Mouse (Mus musculus): ENCODE measurements at regions not wholly inside any gene's neighbourhood (a gene's known extent, or its start where the extent isn't known, plus 50 kb on each side); places are given as distances from the start of the nearest gene placed in this dataset.

GRCm38 (mm10) chr1:82112401-82112800 lies 120.5 kb upstream of the Gm9747 start:
- H3ac ChIP-seq (ENCODE audit: control insufficient read depth, insufficient read length, low read depth), result no peak overlapping the region
- H3K79me3 ChIP-seq (ENCODE audit: low read depth), result no peaks in the 10 kb centered on the region
- no peak for TF ChIP-seq FOSL1 (IDR thresholded peaks at IDR 0.05; ENCODE audit: insufficient read depth, low read length, poor library complexity, severe bottlenecking)
- TF ChIP-seq MYOG (IDR thresholded peaks at IDR 0.05; ENCODE audit: control insufficient read depth, extremely low read depth, insufficient read length), result no peak
- no peak for TF ChIP-seq MAX (IDR thresholded peaks at IDR 0.05)
- no peak for TF ChIP-seq CEBPB (IDR thresholded peaks at IDR 0.05; ENCODE audit: low read depth)
- no peak for TF ChIP-seq CTCF (IDR thresholded peaks at IDR 0.05; ENCODE audit: control insufficient read depth, insufficient read depth, insufficient read length)
- no peak for TF ChIP-seq USF1 (IDR thresholded peaks at IDR 0.05; ENCODE audit: low read depth)
- TF ChIP-seq MYOD1 (IDR thresholded peaks at IDR 0.05; ENCODE audit: control insufficient read depth, insufficient read length, low read depth), result no peak
- no peaks in the 10 kb centered on the region for H3K79me2 ChIP-seq (ENCODE audit: control insufficient read depth, insufficient read depth)
- H3K27me3 ChIP-seq (ENCODE audit: control insufficient read depth, insufficient read depth, insufficient read length), result no peaks in the 10 kb centered on the region
- no peak overlapping the region for H3K4me3 ChIP-seq (ENCODE audit: insufficient read depth, poor library complexity, severe bottlenecking)
- H3K36me3 ChIP-seq (ENCODE audit: control insufficient read depth, insufficient read depth), result no peaks in the 10 kb centered on the region

- no peaks in the 10 kb centered on the region for H3K79me3 ChIP-seq (ENCODE audit: low read depth)
- TF ChIP-seq MAX (IDR thresholded peaks at IDR 0.05), result no peak
- TF ChIP-seq FOSL1 (IDR thresholded peaks at IDR 0.05; ENCODE audit: insufficient read depth, low read length, poor library complexity, severe bottlenecking), result no peak
- no peak for TF ChIP-seq CEBPB (IDR thresholded peaks at IDR 0.05; ENCODE audit: low read depth)
- TF ChIP-seq USF1 (IDR thresholded peaks at IDR 0.05; ENCODE audit: low read depth), result no peak
- no peak for TF ChIP-seq MYOD1 (IDR thresholded peaks at IDR 0.05; ENCODE audit: control insufficient read depth, insufficient read length, low read depth)
- no peak for TF ChIP-seq CTCF (IDR thresholded peaks at IDR 0.05; ENCODE audit: control insufficient read depth, insufficient read depth, insufficient read length)
- TF ChIP-seq MYOG (IDR thresholded peaks at IDR 0.05; ENCODE audit: control insufficient read depth, extremely low read depth, insufficient read length), result no peak
- no peaks in the 10 kb centered on the region for H3K36me3 ChIP-seq (ENCODE audit: control insufficient read depth, insufficient read depth)
- H3K27me3 ChIP-seq (ENCODE audit: control insufficient read depth, insufficient read depth, insufficient read length), result no peaks in the 10 kb centered on the region
- H3K79me2 ChIP-seq (ENCODE audit: control insufficient read depth, insufficient read depth), result no peaks in the 10 kb centered on the region
- H3ac ChIP-seq (ENCODE audit: control insufficient read depth, insufficient read length, low read depth), result no peak overlapping the region
- no peak overlapping the region for H3K4me3 ChIP-seq (ENCODE audit: insufficient read depth, poor library complexity, severe bottlenecking)
Measured at GRCm38 (mm10) chr1:82124503-82124902, 108.4 kb upstream of the Gm9747 start.

GRCm38 (mm10) chr1:82129700-82130275 lies 103.1 kb upstream of the Gm9747 start:
- H3K79me3 ChIP-seq (ENCODE audit: low read depth), result no peaks in the 10 kb centered on the region
- H3K4me3 ChIP-seq (ENCODE audit: insufficient read depth, poor library complexity, severe bottlenecking), result no peak overlapping the region
- no peak overlapping the region for H3ac ChIP-seq (ENCODE audit: control insufficient read depth, insufficient read length, low read depth)
- TF ChIP-seq USF1 (IDR thresholded peaks at IDR 0.05; ENCODE audit: low read depth) (no peak), MYOG (IDR thresholded peaks at IDR 0.05; ENCODE audit: control insufficient read depth, extremely low read depth, insufficient read length) (no peak), FOSL1 (IDR thresholded peaks at IDR 0.05; ENCODE audit: insufficient read depth, low read length, poor library complexity, severe bottlenecking) (no peak), CEBPB (IDR thresholded peaks at IDR 0.05; ENCODE audit: low read depth) (no peak), CTCF (IDR thresholded peaks at IDR 0.05; ENCODE audit: control insufficient read depth, insufficient read depth, insufficient read length) (no peak)
- no peaks in the 10 kb centered on the region for H3K36me3 ChIP-seq (ENCODE audit: control insufficient read depth, insufficient read depth)
- no peaks in the 10 kb centered on the region for H3K79me2 ChIP-seq (ENCODE audit: control insufficient read depth, insufficient read depth)
- H3K27me3 ChIP-seq (ENCODE audit: control insufficient read depth, insufficient read depth, insufficient read length), result no peaks in the 10 kb centered on the region

- Histone ChIP-seq H3K27me3 (ENCODE audit: control insufficient read depth, insufficient read depth, insufficient read length) (no peaks in the 10 kb centered on the region), H3K36me3 (ENCODE audit: control insufficient read depth, insufficient read depth) (no peaks in the 10 kb centered on the region), H3K79me3 (ENCODE audit: low read depth) (no peaks in the 10 kb centered on the region), H3K4me3 (ENCODE audit: insufficient read depth, poor library complexity, severe bottlenecking) (no peak overlapping the region), H3K79me2 (ENCODE audit: control insufficient read depth, insufficient read depth) (no peaks in the 10 kb centered on the region), H3ac (ENCODE audit: control insufficient read depth, insufficient read length, low read depth) (no peak overlapping the region)
- no peak for TF ChIP-seq USF1 (IDR thresholded peaks at IDR 0.05; ENCODE audit: low read depth)
- no peak for TF ChIP-seq MYOG (IDR thresholded peaks at IDR 0.05; ENCODE audit: control insufficient read depth, extremely low read depth, insufficient read length)
Measured at GRCm38 (mm10) chr1:82132536-82132935, 100.4 kb upstream of the Gm9747 start.

- no peaks in the 10 kb centered on the region for H3K79me2 ChIP-seq (ENCODE audit: control insufficient read depth, insufficient read depth)
- no peaks in the 10 kb centered on the region for H3K79me3 ChIP-seq (ENCODE audit: low read depth)
- no peaks in the 10 kb centered on the region for H3K27me3 ChIP-seq (ENCODE audit: control insufficient read depth, insufficient read depth, insufficient read length)
- H3K4me3 ChIP-seq (ENCODE audit: insufficient read depth, poor library complexity, severe bottlenecking), result no peak overlapping the region
- TF ChIP-seq MYOD1 (IDR thresholded peaks at IDR 0.05; ENCODE audit: control insufficient read depth, insufficient read length, low read depth) (no peak), USF1 (IDR thresholded peaks at IDR 0.05; ENCODE audit: low read depth) (no peak), MYOG (IDR thresholded peaks at IDR 0.05; ENCODE audit: control insufficient read depth, extremely low read depth, insufficient read length) (no peak), CEBPB (IDR thresholded peaks at IDR 0.05; ENCODE audit: low read depth) (no peak), CTCF (IDR thresholded peaks at IDR 0.05; ENCODE audit: control insufficient read depth, insufficient read depth, insufficient read length) (no peak)
- H3K36me3 ChIP-seq (ENCODE audit: control insufficient read depth, insufficient read depth), result no peaks in the 10 kb centered on the region
- H3ac ChIP-seq (ENCODE audit: control insufficient read depth, insufficient read length, low read depth), result no peak overlapping the region
Measured at GRCm38 (mm10) chr1:82134938-82135337, 98.0 kb upstream of the Gm9747 start.

- no peak overlapping the region for H3ac ChIP-seq (ENCODE audit: control insufficient read depth, insufficient read length, low read depth)
- H3K27me3 ChIP-seq (ENCODE audit: control insufficient read depth, insufficient read depth, insufficient read length), result no peaks in the 10 kb centered on the region
- H3K4me3 ChIP-seq (ENCODE audit: insufficient read depth, poor library complexity, severe bottlenecking), result no peak overlapping the region
- H3K79me3 ChIP-seq (ENCODE audit: low read depth), result no peaks in the 10 kb centered on the region
- TF ChIP-seq CEBPB (IDR thresholded peaks at IDR 0.05; ENCODE audit: low read depth) (no peak), MYOD1 (IDR thresholded peaks at IDR 0.05; ENCODE audit: control insufficient read depth, insufficient read length, low read depth) (no peak), MYOG (IDR thresholded peaks at IDR 0.05; ENCODE audit: control insufficient read depth, extremely low read depth, insufficient read length) (no peak), MAX (IDR thresholded peaks at IDR 0.05) (no peak), FOSL1 (IDR thresholded peaks at IDR 0.05; ENCODE audit: insufficient read depth, low read length, poor library complexity, severe bottlenecking) (no peak), USF1 (IDR thresholded peaks at IDR 0.05; ENCODE audit: low read depth) (no peak), CTCF (IDR thresholded peaks at IDR 0.05; ENCODE audit: control insufficient read depth, insufficient read depth, insufficient read length) (no peak)
- H3K36me3 ChIP-seq (ENCODE audit: control insufficient read depth, insufficient read depth), result no peaks in the 10 kb centered on the region
- H3K79me2 ChIP-seq (ENCODE audit: control insufficient read depth, insufficient read depth), result no peaks in the 10 kb centered on the region
Measured at GRCm38 (mm10) chr1:82135761-82136331, 97.1 kb upstream of the Gm9747 start.
